Mouse (Mus musculus) E14TG2a.4 (cell line): ENCODE measurements at regions not wholly inside any gene's neighbourhood (a gene's known extent, or its start where the extent isn't known, plus 50 kb on each side); places are given as distances from the start of the nearest gene placed in this dataset.
A peak's percentile ranks its signal among the peaks of the same experiment; 100 is the strongest.

Experiments used
- H3K27me3 ChIP-seq: 2 replicates; pipeline ENCODE4 v1.6.1; 2014; ENCODE audit warnings: low read length, control low read depth; ENCODE audit not compliant: insufficient read depth
- H3K36me3 ChIP-seq: 2 replicates; pipeline ENCODE4 v1.6.1; 2014; ENCODE audit warnings: low read length, control low read depth; ENCODE audit not compliant: insufficient read depth
- H3K4me1 ChIP-seq: replicated peaks from 2 replicates; pipeline ENCODE4 v1.6.1; 2014; ENCODE audit warnings: low read depth, low read length, control low read depth
- H3K4me3 ChIP-seq: replicated peaks from 2 replicates; pipeline ENCODE4 v1.5.1; 2014; ENCODE audit warnings: mild to moderate bottlenecking, low read length
- H3K9me3 ChIP-seq: 2 replicates; pipeline ENCODE4 v1.6.1; 2014; ENCODE audit warnings: low read length, control low read depth
- CTCF ChIP-seq: conservative IDR thresholded peaks from 2 replicates; pipeline ENCODE4 v1.5.1; 2014; ENCODE audit warnings: low read length
- NANOG ChIP-seq: IDR thresholded peaks from 2 replicates; pipeline ENCODE4 v1.6.1; 2014; ENCODE audit warnings: borderline replicate concordance, low read length, mixed read lengths
- POU5F1 ChIP-seq: IDR thresholded peaks from 2 replicates; pipeline ENCODE4 v1.6.1; 2014; ENCODE audit warnings: low read length, borderline replicate concordance

GRCm38 (mm10) chr4:98282275-98282674, 100.8 kb downstream of the Tm2d1 start:
- Histone ChIP-seq H3K9me3 (peaks cover 14% of the 10 kb centered on the region), H3K4me1 (no peaks in the 10 kb centered on the region), H3K36me3 (no peaks in the 10 kb centered on the region), H3K27me3 (no peaks in the 10 kb centered on the region), H3K4me3 (no peak overlapping the region)
- TF ChIP-seq CTCF = no peak

DNA sequence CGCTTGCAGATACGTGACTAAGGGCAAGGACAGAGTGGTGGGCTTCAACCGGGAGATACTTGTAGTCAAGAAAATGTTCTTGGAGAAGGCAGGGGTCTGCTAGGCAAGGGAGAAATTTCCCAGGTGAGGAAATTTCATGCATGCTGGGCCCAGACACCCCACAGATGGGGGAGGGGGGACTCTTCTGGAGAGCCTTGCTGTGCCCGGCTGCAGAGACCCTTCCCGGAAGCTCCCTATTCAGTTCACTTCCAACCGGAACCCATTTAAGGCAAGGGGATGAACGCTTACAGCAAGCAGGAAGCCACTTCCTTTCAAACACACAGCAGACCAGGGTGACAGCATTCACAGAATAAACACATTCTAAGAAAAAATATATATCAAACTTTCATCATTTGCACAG, 124.8 kb downstream of the Tm2d1 start:
- Histone ChIP-seq H3K27me3 (no peaks in the 10 kb centered on the region), H3K36me3 (no peaks in the 10 kb centered on the region), H3K9me3 (no peaks in the 10 kb centered on the region), H3K4me1 (0 out of 2 replicates have a peak, but pooled peaks cover 3% of the 10 kb centered on the region), H3K4me3 (no peak overlapping the region)
- no peak for TF ChIP-seq CTCF
- no peak for TF ChIP-seq POU5F1
- no peak for TF ChIP-seq NANOG

DNA sequence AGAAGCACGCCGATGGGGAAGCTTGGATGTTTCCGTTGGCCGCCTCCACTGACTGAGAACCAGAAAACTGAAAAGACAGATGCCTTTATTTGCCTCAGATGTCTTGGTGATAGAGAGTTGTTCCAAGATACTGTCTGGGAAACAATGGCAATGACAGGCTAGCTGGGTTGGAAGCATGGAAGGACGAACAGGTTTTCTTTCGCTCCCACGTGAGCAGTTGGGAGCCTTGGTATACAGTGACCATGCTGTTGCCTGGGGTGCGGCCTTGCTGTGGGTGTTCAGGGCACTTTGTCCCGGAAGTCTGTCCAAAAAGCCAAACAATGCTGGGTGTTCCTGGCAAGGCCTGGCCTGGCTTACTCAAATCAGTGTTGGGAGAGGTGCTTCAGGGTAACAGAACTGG, 125.4 kb downstream of the Tm2d1 start:
- Histone ChIP-seq H3K36me3 (no peaks in the 10 kb centered on the region), H3K4me1 (0 out of 2 replicates have a peak, but pooled peaks cover 3% of the 10 kb centered on the region), H3K9me3 (no peaks in the 10 kb centered on the region), H3K27me3 (no peaks in the 10 kb centered on the region), H3K4me3 (no peak overlapping the region)
- TF ChIP-seq CTCF = no peak
- no peak for TF ChIP-seq POU5F1
- TF ChIP-seq NANOG = no peak

DNA sequence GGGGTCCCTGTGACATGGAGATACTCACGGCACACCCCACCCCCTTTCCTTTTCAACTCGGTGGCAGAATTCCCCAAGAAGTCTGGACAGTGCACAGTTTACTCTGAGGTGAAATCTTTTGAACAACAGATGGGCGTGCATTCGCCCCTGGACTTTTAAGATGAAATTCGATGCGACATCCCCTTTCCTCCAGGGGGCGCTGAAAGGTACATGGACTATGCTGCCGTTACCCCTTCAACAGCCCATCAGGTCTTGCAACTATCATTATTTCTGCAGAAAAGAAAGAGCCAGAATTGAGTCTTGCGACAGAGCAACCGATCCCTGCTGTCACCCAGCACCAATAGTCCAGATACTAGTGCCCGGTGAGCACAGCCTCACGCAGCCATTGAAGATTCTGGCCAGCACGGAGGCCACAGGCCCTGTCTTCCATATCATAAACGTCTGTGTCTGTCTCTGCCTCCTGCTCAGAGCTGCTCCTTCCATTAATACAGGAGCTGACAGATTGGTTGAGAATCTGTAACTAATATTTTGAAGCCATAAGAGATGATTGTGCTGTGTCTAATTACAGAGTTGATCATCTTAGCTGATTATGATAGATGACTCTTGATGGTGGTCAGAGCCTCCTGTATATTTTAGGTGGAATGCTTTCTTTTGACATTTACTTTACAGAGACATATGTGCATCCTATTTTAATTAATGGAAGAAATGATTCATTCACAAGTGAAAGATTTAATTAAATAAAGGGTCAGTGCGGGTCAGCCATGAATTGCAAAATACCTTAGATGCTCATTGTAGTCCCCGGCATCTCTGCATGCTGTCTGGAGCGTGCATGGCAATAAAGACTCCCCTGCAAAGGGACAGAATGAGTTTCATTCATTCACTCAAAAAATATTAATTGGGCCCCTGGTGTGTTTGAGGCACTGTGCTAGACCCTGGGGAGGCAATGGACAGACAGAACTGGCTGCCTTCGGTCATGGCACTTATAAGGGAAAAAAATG, 128.0 kb downstream of the Tm2d1 start:
- Histone ChIP-seq H3K4me3 (no peak overlapping the region), H3K4me1 (0 out of 2 replicates have a peak, but pooled peaks cover 3% of the 10 kb centered on the region), H3K9me3 (no peaks in the 10 kb centered on the region), H3K36me3 (no peaks in the 10 kb centered on the region), H3K27me3 (no peaks in the 10 kb centered on the region)
- TF ChIP-seq NANOG (no peak), CTCF (peak; percentile 61)

- H3K27me3 ChIP-seq = no peaks in the 10 kb centered on the region
Observed at GRCm38 (mm10) chr4:98243941-98244929, 138.9 kb downstream of the Tm2d1 start.

GRCm38 (mm10) chr4:98243502-98243901, 139.6 kb downstream of the Tm2d1 start:
- TF ChIP-seq NANOG (no peak), CTCF (peak; percentile 75)
- Histone ChIP-seq H3K9me3 (no peaks in the 10 kb centered on the region), H3K27me3 (no peaks in the 10 kb centered on the region), H3K4me3 (no peak overlapping the region), H3K36me3 (no peaks in the 10 kb centered on the region), H3K4me1 (peaks cover 20% of the 10 kb centered on the region)

More at GRCm38 (mm10) chr4:98243941-98244929, 138.9 kb downstream of the Tm2d1 start:
- Histone ChIP-seq H3K4me1 (peaks cover 20% of the 10 kb centered on the region), H3K36me3 (no peaks in the 10 kb centered on the region), H3K4me3 (no peak overlapping the region), H3K9me3 (no peaks in the 10 kb centered on the region)
- TF ChIP-seq NANOG = 0 out of 2 replicates have a peak, but pooled peaks have one; percentile 6
- TF ChIP-seq POU5F1 = no peak

- TF ChIP-seq POU5F1 (no peak), CTCF (no peak), NANOG (no peak)
- no peaks in the 10 kb centered on the region for H3K36me3 ChIP-seq
- H3K4me1 ChIP-seq = peaks cover 20% of the 10 kb centered on the region
- no peaks in the 10 kb centered on the region for H3K27me3 ChIP-seq
- no peak overlapping the region for H3K4me3 ChIP-seq
- no peaks in the 10 kb centered on the region for H3K9me3 ChIP-seq
Observed at GRCm38 (mm10) chr4:98241921-98242320, 141.2 kb downstream of the Tm2d1 start.

- TF ChIP-seq CTCF (no peak), NANOG (no peak), POU5F1 (no peak)
- Histone ChIP-seq H3K27me3 (no peaks in the 10 kb centered on the region), H3K36me3 (no peaks in the 10 kb centered on the region), H3K4me3 (no peak overlapping the region), H3K9me3 (no peaks in the 10 kb centered on the region), H3K4me1 (peaks cover 28% of the 10 kb centered on the region)
Observed at GRCm38 (mm10) chr4:98240289-98240688, 142.8 kb downstream of the Tm2d1 start.
